31 mouse cellular contexts compared by ENCODE assay signal in genomic region chr1:134791456-134791855, GRCm38 (mm10).
"Had no signal": no experiment of that assay in that cellular context is flagged by ENCODE, and none has a peak within 500 bp of the region (broad histone marks: within the 10 kb centered on the region; RNA-seq: fewer than 3 reads in every experiment).

No protein-coding gene starts in this region.

- H3K4me2 ChIP-seq: limb, embryonic 12.5 days; limb, embryonic 13.5 days; limb, embryonic 15.5 days; liver, embryonic 11.5 days; liver, embryonic 12.5 days; liver, embryonic 13.5 days; liver, embryonic 15.5 days; lung, embryonic 14.5 days; lung, embryonic 15.5 days; midbrain, embryonic 11.5 days; midbrain, embryonic 12.5 days; midbrain, embryonic 13.5 days; midbrain, embryonic 15.5 days had no signal

- H3K4me3 ChIP-seq: limb, embryonic 10.5 days; limb, embryonic 12.5 days; limb, embryonic 13.5 days; limb, embryonic 15.5 days; liver, embryonic 12.5 days; liver, embryonic 13.5 days; liver, embryonic 15.5 days; lung, embryonic 15.5 days; megakaryocyte, embryonic 14.5 days; midbrain, embryonic 10.5 days; midbrain, embryonic 12.5 days; midbrain, embryonic 13.5 days; midbrain, embryonic 15.5 days; myocyte had no signal

- H3K27ac ChIP-seq: limb, embryonic 10.5 days; limb, embryonic 12.5 days; limb, embryonic 13.5 days; limb, embryonic 15.5 days; liver, embryonic 12.5 days; liver, embryonic 13.5 days; liver, embryonic 14.5 days; liver, embryonic 15.5 days; lung, embryonic 15.5 days; macrophage; midbrain, embryonic 10.5 days; midbrain, embryonic 12.5 days; midbrain, embryonic 13.5 days; midbrain, embryonic 15.5 days had no signal

- H3K36me3 ChIP-seq: limb, embryonic 10.5 days; limb, embryonic 12.5 days; limb, embryonic 13.5 days; limb, embryonic 15.5 days; liver, embryonic 12.5 days; liver, embryonic 13.5 days; liver, embryonic 15.5 days; lung, embryonic 15.5 days; midbrain, embryonic 10.5 days; midbrain, embryonic 12.5 days; midbrain, embryonic 13.5 days; midbrain, embryonic 15.5 days had no signal

- DNase-seq: left cerebral cortex, postnatal 4 days; liver; liver, embryonic 13.5 days; liver, postnatal 0 days; lung, adult 18-20 months; lung, adult 2 months; lung, embryonic 14.5 days; lung, postnatal 10 days; lung, postnatal 14 days; lung, postnatal 36 days; lung, postnatal 4 days; midbrain, embryonic 14.5 days had no signal

- H3K27me3 ChIP-seq: limb, embryonic 12.5 days; limb, embryonic 13.5 days; limb, embryonic 15.5 days; liver, embryonic 12.5 days; liver, embryonic 13.5 days; liver, embryonic 15.5 days; lung, embryonic 15.5 days; megakaryocyte, embryonic 14.5 days; midbrain, embryonic 12.5 days; midbrain, embryonic 13.5 days; midbrain, embryonic 15.5 days had no signal

- H3K9me3 ChIP-seq: limb, embryonic 10.5 days; limb, embryonic 12.5 days; limb, embryonic 13.5 days; limb, embryonic 15.5 days; liver, embryonic 12.5 days; liver, embryonic 13.5 days; liver, embryonic 15.5 days; lung, embryonic 15.5 days; megakaryocyte, embryonic 14.5 days; midbrain, embryonic 10.5 days; midbrain, embryonic 12.5 days; midbrain, embryonic 13.5 days; midbrain, embryonic 15.5 days had no signal

- H3K4me1 ChIP-seq: midbrain, embryonic 15.5 days had no signal

- ATAC-seq: liver, embryonic 12.5 days; lung, postnatal 0 days; midbrain, embryonic 13.5 days; midbrain, embryonic 15.5 days; midbrain, embryonic 16.5 days had no signal

- H3K9ac ChIP-seq: limb, embryonic 12.5 days; limb, embryonic 13.5 days; limb, embryonic 15.5 days; liver, embryonic 12.5 days; liver, embryonic 13.5 days; liver, embryonic 14.5 days; liver, embryonic 15.5 days; liver, postnatal 0 days; lung, embryonic 14.5 days; lung, embryonic 15.5 days; midbrain, embryonic 12.5 days; midbrain, embryonic 13.5 days; midbrain, embryonic 15.5 days had no signal
